Mouse (Mus musculus) WW6 (cell line): ENCODE measurements around the gene Spopl.
"Not testable (repeated sequence)": the region's sequence is repeated elsewhere in the genome, so short reads cannot be mapped to it uniquely, and the experiment has no call there.

Experiments used
- DNase-seq: peaks from one replicate; pipeline ENCODE4 v3.0.0-alpha.2; 2013; ENCODE audit warnings: low read depth, low spot score

Spopl gene

DNA sequence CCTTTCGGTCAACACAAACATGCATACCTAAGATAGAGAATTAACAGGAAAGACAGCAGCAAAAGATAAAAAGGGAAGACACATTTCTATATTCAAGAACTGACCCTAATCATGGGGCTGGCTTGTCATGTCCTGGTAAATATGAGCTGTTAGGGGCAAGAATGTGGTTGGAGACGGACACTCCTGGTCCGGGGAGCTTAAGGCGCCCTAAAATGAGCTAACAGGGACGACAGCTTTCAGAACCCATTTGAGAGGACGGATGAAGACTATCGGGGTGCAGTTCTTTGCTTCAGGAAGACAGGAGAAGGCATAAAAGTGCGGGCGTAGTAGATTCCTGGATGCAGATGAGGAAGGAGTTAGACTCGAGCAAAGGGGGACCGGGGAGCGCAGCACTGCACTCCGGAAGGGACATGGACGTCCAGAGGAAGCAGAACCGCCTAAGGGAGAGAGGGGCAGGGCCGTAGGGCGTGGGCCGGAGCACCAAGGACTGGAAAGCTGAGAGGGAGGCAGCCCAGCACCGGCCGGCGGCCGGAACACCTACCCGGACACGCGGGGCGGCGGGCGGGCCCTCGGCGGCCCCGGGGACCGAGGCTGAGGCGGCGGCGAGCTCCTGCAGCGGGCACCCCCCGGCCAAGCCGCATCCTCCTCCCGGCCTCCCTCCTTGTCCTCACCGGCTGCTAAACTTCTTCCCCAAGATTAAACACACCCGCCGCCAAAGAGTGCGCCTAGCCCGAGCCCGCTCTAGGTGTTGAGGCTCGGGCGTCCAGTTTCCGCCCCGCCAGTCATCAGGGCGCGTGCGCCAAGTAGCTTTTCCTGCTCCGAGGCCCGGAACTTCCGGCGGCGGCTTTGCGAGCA, at the start of gene Spopl:
TSS of gene Spopl (minus strand) at position 805 of the 855 bp plus-strand sequence.
- peak; percentile 46 for DNase-seq

DNA sequence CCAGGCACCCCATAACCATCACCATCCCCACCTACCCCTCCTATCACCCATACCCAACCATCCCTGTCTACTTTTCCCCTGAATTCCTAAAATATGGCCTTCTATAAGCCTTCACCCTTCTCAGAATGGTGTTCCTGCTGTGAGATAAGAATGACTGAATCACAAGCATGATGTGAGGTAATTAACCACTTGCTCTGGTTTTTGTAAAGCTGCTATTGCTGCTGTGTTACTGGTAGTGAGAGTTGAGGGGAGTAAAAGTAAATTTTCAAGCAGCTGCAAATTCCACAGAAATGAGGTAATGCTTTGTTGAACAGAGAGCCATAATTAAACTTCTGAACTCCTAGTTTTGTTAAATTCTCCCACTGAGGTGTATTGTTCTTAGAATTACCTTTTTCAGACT, 48.2 kb upstream of the Spopl start:
- no peak for DNase-seq

DNA sequence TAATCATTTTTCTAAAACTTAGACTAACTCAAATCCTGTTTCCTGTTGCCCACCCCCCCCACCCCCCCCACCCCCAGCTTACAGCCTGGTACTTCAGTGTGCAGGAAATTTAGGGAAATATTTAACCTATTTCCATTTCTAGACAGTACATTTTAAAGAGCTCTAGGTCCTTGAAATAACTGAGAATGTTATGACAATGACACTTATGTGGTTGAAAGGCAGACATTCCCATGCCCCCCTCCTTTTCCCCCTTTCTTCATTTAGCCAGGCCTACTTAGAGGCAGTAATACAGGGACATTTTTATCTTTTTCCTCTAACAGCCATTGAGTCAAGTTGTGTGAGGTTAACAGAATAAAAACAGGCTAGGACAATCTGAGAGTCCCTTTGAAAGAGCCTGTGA, 46.1 kb upstream of the Spopl start:
- DNase-seq: no peak

DNA sequence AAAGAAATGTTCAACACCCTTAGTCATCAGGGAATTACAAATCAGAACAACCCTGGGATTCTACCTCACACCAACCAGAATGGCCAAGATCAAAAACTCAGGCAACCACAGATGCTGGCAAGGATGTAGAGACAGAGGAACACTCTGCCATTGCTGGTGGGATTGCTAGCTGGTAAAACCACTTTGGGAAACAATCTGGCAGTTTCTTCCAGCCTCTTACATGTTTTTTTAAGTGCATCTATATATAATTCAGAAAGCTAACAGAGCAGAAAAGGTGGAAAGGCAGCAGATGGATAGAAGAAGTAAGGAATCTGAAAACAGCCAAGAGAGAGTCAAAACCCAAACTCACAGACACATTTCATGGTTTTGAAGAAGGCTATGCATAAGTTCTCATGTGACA, 33.5 kb upstream of the Spopl start:
- no peak for DNase-seq

DNA sequence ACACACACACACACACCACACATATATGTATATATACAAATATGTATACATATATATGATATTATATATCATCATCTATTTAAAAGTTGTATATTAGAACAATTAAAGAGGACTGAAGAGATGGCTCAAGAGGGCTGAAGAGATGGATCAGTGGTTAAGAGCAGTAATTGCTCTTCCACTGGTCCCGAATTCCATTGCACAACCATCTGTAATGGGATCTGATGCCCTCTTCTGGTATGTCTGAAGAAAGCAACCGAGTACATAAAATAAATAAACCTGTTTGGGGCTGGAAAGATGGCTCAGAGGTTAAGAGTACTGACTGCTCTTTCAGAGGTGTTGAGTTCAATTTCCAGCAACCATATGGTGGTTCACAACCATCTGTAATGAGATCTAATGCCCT, 16.9 kb upstream of the Spopl start:
- peak; percentile 1 for DNase-seq

DNA sequence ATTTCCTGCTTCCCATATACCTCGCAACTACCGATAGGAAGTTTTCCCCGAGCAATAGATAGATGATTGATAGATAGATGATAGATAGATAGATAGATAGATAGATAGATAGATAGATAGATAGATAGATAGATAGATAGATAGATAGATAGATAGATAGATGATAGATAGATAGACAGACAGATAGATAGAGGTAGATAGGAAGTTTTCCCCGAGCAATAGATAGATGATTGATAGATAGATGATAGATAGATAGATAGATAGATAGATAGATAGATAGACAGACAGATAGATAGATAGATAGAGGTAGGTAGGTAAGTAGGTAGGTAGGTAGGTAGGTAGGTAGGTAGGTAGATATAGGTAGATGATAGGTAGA, 239 bp upstream of the Spopl start:
- DNase-seq: not testable (repeated sequence)

DNA sequence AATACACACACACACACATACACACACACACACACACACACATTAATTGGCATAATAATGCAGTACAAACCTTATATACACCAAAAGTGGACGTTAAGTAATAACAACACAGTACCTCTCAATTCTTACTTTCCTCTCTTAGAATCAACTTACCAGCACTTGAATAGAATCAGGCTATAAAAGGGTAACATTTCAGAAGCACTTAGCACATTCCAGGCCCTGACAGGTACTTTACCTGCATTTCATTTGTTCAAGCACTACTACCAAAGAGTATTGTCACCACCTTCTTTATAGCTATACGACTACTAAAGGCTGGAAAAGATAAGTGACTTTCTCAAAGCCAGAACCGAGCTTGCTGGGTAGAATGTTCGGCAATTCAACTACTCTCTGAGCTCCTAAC, 1.3 kb downstream of the Spopl start:
- DNase-seq: no peak

DNA sequence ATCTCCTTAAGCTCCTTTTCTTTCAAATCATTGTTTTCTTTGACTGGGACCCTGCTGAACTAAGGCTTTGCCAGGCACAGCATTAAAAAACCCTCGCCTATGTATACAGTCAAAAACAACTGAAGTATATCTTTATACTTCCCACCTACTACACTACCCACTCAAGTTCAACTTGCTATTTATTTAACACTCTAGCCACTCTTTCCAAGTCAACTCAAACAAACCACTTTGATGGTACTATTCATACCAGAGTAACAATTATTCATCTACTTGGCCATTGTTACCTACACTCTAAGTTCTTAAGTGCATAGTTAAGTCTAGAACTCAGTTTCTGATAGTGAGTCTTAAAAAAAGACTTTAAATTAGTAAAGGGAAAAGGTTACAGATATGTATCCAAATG, 3.1 kb downstream of the Spopl start:
- no peak for DNase-seq

DNA sequence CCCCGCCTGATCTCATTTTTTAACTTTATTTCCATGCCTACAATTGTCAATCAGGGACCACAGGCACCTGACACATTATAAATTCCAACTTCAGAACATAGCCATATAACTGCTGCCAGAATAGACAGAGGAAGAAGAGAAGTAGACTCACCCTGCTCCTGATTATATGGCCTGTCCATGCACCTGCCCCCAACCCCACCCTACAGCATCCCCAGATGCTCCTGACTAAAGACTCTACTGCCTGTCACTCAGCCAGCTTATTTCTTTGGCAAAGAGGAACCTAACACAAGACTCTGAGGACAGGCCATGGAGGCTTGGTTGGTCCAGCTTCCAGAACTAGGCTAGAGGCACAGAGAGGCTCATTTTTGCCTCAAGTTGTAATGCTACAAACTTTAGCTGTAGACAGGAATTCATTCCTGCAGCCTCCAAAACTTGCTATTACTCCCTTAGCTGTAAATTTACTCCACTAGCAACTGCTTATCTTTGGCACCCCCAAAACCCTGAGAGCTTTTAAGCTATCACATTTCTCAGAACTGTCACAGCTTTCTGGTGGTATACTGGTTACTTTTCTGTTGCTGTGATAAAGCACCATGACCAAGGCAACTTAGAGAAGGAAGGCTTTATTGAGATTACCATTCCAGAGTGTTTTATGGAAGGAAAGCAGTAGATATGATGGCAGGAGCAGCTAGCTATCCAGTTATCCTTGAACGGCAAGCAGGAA, 6.7 kb downstream of the Spopl start:
- DNase-seq: no peak

DNA sequence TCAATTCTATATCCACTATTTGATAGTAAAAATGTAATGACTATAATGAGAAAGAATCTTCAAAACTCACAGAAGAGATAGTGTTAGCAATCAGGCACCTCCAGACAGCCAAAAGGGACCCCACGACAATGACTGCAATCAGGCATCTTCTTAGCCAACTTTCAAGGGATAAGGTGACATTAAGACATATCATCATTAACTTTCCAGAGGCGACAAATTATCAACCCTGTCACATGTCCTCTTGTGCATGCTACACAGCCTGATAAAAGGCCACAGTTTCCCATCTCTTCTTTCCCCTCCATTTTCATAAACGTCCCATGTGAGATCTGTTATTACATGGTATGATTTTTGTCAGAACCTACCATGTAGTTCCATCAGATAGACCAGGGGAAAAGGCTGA, 9.0 kb downstream of the Spopl start:
- DNase-seq: no peak

DNA sequence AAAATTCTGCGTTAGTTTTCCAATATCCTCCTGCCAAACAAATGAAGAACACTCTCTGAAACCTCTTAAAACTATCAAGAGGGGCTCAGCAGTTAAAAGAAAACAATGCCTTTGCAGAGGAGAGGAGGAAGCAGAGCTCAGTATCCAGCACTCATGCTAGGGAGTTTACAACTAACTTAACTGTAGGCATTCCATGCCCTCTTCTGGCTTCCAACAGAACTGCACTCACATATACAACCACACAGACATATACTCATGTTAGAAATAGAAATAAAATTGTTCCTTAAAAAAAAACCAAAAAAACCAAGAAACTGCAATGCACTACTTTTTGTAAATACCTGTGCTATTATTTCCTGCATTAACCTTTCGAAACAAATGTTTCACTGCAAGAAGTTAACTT, 12.7 kb downstream of the Spopl start:
- DNase-seq: no peak

DNA sequence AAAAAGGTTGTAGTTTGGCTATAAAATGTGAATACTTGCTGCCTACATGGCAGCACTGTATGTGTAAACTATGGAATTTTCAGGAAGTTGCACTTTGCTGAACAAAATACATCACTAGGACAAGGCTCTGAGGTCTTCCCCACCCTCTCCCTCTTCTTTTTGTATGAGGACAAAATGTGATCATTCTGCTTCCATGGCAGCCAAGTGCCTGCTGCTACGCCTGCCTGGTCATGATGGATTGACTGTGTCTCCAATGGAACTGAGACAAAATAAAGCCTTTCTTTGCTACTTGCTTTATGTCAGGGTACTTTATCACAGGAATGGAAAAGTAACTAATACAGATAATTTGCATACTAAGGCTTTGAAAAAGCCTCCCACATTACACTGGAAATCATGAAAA, 20.7 kb downstream of the Spopl start:
- DNase-seq: no peak

DNA sequence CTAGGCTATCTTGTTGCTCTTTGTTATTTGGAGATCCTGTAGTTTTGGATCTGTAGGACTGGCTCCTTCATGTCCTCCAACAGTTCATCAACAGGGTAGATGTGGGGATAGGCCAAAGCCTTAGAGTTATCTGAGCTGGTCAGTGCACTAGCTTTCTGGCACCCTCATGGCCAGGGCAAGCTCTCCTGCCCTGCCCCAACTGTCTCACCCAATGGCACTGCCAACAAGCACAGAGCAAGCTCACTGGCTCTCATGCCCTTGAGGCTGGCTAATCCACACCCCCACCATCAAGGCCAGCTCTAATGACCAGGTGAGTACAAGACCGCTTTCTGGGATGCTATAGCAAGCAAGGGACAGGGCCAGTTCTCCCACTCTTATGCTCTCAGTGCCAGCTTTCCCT, 24.7 kb downstream of the Spopl start:
- DNase-seq: no peak

DNA sequence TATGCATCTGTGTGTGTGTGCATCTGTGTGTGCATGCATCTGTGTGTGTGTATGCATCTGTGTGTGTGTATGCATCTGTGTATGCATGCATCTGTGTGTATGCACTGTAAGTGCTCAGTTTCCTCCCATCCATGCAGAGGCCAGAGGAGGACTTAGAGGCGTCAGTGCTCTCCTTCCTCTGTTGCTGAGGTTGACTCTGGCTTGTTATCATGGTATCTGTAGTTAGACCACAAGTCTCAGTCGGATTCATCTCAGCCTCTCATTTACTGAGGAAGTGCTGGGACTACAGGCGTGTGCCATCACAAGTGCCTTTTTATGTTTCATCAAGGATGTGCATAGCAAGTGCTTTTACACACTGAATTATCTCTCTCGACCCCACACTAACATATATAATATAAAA, 31.9 kb downstream of the Spopl start:
- no peak for DNase-seq

DNA sequence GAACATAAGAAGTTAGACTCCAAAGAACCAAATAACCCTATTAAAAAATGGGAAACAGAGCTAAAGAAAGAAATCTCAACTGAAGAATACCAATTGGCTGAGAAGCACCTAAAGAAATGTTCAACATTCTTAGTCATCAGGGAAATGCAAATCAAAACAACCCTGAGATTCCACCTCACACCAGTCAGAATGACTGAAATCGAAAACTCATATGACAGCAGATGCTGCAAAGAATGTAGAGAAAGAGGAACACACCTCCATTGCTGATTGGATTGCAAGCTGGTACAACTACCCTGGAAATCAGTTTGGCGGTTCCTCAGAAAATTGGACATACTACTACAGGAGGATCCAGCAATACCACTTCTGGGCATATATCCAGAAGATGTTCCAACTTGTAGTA, 44.2 kb downstream of the Spopl start:
- DNase-seq: not testable (repeated sequence)

DNA sequence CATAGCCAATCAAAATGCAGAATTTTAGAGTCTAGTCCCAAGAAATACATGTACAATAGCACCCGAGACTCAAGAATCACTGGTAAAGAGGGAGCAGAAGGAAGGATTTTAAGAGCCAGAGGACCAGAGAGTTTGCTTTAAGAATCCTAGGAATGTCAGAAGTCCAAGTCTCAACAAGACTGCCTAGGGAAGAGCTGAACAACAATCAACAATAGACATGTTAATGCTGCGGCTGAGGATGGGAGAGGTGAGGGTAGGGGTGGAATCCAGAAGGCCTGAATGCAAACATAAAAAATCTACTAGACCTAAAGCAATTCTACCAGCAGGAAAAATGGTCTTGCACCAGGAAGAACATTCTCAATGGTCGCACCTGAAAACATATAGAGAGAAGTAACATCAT, 66.8 kb downstream of the Spopl start:
- no peak for DNase-seq

DNA sequence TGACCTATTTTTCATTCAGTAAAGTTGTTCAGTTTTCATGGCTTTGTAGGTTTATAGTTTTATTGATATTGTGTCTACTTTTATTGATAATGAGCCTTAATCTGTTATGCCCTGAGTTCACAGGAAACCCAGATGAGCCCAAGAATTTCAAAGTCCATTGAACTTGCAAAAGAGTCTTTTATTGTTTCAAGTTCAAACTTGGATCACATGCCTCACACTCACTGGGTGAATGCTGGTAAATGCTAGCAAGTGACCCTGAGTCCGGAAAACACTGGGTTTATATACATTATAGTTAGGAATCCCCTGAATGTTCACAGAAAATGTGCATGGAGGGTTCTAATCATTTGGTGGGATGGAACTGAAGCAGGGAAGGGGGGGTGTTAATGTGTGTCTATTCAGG, 90.2 kb downstream of the Spopl start:
- DNase-seq: no peak

DNA sequence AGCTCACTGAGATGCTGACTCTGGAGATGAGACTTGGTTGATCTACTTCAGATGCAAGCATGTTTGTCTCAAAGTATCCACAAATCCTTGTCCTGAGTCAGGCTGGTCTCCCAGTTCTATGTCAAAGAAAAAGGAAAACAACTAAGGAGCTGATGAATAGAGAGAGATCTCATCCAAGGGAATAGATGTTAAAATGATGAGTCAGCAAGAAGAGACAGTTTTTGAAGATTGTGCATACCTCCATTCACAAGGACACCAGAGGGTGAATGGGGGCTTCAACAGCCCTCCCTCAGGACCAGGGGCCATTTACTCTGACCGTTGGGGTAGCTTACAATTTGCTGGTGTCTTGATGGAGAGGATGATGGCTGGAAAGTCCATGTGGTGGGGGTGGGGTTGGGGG, 104.4 kb downstream of the Spopl start:
- no peak for DNase-seq

DNA sequence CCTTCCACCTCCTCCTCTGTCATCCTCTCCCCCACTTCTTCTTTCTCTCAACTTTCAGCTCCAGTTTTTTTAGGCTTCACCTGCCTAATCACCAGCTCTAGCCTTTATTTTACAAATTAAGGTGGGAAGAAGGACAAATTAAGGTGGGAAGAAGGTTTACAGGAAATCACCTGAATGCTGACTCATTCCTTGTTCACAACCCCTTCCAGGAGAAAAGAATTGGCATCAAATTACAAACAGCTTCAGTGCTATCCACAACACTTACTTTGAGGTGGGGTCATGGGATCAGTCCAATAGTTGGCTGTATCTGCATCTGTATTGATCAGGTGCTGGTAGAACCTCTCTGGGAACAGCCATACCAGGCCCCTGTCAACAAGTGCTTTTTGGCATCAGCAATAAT, 114.5 kb downstream of the Spopl start:
- no peak for DNase-seq
